Mouse (Mus musculus) E14TG2a.4 (cell line): ENCODE results near the gene Carm1.
A peak's percentile ranks its signal among the peaks of the same experiment; 100 is the strongest.

Experiments
- H3K27me3 ChIP-seq: 2 replicates; pipeline ENCODE4 v1.6.1; 2014; ENCODE audit warnings: low read length, control low read depth; ENCODE audit not compliant: insufficient read depth
- H3K36me3 ChIP-seq: 2 replicates; pipeline ENCODE4 v1.6.1; 2014; ENCODE audit warnings: low read length, control low read depth; ENCODE audit not compliant: insufficient read depth
- H3K4me1 ChIP-seq: replicated peaks from 2 replicates; pipeline ENCODE4 v1.6.1; 2014; ENCODE audit warnings: low read depth, low read length, control low read depth
- H3K4me3 ChIP-seq: replicated peaks from 2 replicates; pipeline ENCODE4 v1.5.1; 2014; ENCODE audit warnings: mild to moderate bottlenecking, low read length
- H3K9me3 ChIP-seq: 2 replicates; pipeline ENCODE4 v1.6.1; 2014; ENCODE audit warnings: low read length, control low read depth
- CTCF ChIP-seq: conservative IDR thresholded peaks from 2 replicates; pipeline ENCODE4 v1.5.1; 2014; ENCODE audit warnings: low read length
- NANOG ChIP-seq: IDR thresholded peaks from 2 replicates; pipeline ENCODE4 v1.6.1; 2014; ENCODE audit warnings: borderline replicate concordance, low read length, mixed read lengths
- POU5F1 ChIP-seq: IDR thresholded peaks from 2 replicates; pipeline ENCODE4 v1.6.1; 2014; ENCODE audit warnings: low read length, borderline replicate concordance

The Carm1 gene

GRCm38 (mm10) chr9:21625342-21626339 lies 78.9 kb downstream of the Carm1 start:
- no peak for TF ChIP-seq POU5F1
- no peak for TF ChIP-seq CTCF
- H3K9me3 ChIP-seq: no peaks in the 10 kb centered on the region
- no peaks in the 10 kb centered on the region for H3K27me3 ChIP-seq
- H3K4me3 ChIP-seq: no peak overlapping the region
- peaks cover 57% of the 10 kb centered on the region for H3K4me1 ChIP-seq
- H3K36me3 ChIP-seq: no peaks in the 10 kb centered on the region

GRCm38 (mm10) chr9:21626571-21626970 lies 79.9 kb downstream of the Carm1 start:
- Histone ChIP-seq H3K36me3 (peaks cover 6% of the 10 kb centered on the region; the same call in 1 of the 2 replicates), H3K9me3 (no peaks in the 10 kb centered on the region), H3K4me1 (peaks cover 57% of the 10 kb centered on the region), H3K4me3 (no peak overlapping the region), H3K27me3 (no peaks in the 10 kb centered on the region)
- TF ChIP-seq NANOG (no peak), CTCF (peak; percentile 62), POU5F1 (no peak)

- H3K9me3 ChIP-seq: no peaks in the 10 kb centered on the region
- peaks cover 9% of the 10 kb centered on the region; the same call in 1 of the 2 replicates for H3K36me3 ChIP-seq
- no peaks in the 10 kb centered on the region for H3K27me3 ChIP-seq
- TF ChIP-seq CTCF (no peak), POU5F1 (no peak), NANOG (no peak)
- H3K4me1 ChIP-seq: peaks cover 61% of the 10 kb centered on the region
- H3K4me3 ChIP-seq: no peak overlapping the region
These were observed 80.6 kb downstream of the Carm1 start for GRCm38 (mm10) chr9:21627145-21627795.

- no peaks in the 10 kb centered on the region for H3K9me3 ChIP-seq
- H3K4me1 ChIP-seq: peaks cover 50% of the 10 kb centered on the region
- no peak overlapping the region for H3K4me3 ChIP-seq
- no peak for TF ChIP-seq POU5F1
- TF ChIP-seq CTCF: peak; percentile 43
- peaks cover 43% of the 10 kb centered on the region for H3K36me3 ChIP-seq
- no peaks in the 10 kb centered on the region for H3K27me3 ChIP-seq
These were observed 84.0 kb downstream of the Carm1 start for GRCm38 (mm10) chr9:21630673-21631072.

GRCm38 (mm10) chr9:21633106-21633505 lies 86.4 kb downstream of the Carm1 start:
- Histone ChIP-seq H3K27me3 (no peaks in the 10 kb centered on the region), H3K4me3 (no peak overlapping the region)

GRCm38 (mm10) chr9:21635639-21636038 lies 88.9 kb downstream of the Carm1 start:
- peaks cover 93% of the 10 kb centered on the region for H3K36me3 ChIP-seq
- H3K4me3 ChIP-seq: no peak overlapping the region
- no peaks in the 10 kb centered on the region for H3K27me3 ChIP-seq
- no peak for TF ChIP-seq POU5F1
- no peak for TF ChIP-seq NANOG
- no peak for TF ChIP-seq CTCF
- H3K4me1 ChIP-seq: peaks cover 26% of the 10 kb centered on the region
- no peaks in the 10 kb centered on the region for H3K9me3 ChIP-seq

More at GRCm38 (mm10) chr9:21633106-21633505, 86.4 kb downstream of the Carm1 start:
- peaks cover 34% of the 10 kb centered on the region for H3K4me1 ChIP-seq
- H3K36me3 ChIP-seq: peaks cover 67% of the 10 kb centered on the region
- TF ChIP-seq NANOG: no peak
- TF ChIP-seq CTCF: no peak
- H3K9me3 ChIP-seq: no peaks in the 10 kb centered on the region

GRCm38 (mm10) chr9:21639031-21639430 lies 92.3 kb downstream of the Carm1 start:
- Histone ChIP-seq H3K9me3 (no peaks in the 10 kb centered on the region), H3K36me3 (peaks cover 100% of the 10 kb centered on the region), H3K4me1 (no peaks in the 10 kb centered on the region), H3K27me3 (no peaks in the 10 kb centered on the region), H3K4me3 (no peak overlapping the region)
- TF ChIP-seq CTCF (no peak), NANOG (no peak), POU5F1 (no peak)
